ENCODE assay signal across 19 mouse cellular contexts in genomic region chr14:61022383-61022782, GRCm38 (mm10). TPM values are rescaled to one million over a fixed set of nuclear protein-coding genes. Genes with fewer than 3 reads are reported as not detected.
A peak's percentile ranks its signal among the peaks of the same experiment; 100 is the strongest.
DNase-seq lines count a peak whose midpoint lies in the region; ATAC-seq and TF ChIP-seq lines count a peak whose summit lies in the region.
"Had no signal": no experiment of that assay in that cellular context is flagged by ENCODE, and none has a peak within 500 bp of the region (broad histone marks: within the 10 kb centered on the region; RNA-seq: fewer than 3 reads in every experiment).

No protein-coding gene starts in this region.

- no peak overlapping the region for H3K4me2 ChIP-seq in intestine, postnatal 0 days (replicated peaks; ENCODE audit: low read depth)
- H3K4me2 ChIP-seq in intestine, embryonic 16.5 days (ENCODE audit: low read depth, low read length): no peak overlapping the region
- H3K4me2 ChIP-seq in midbrain, postnatal 0 days (ENCODE audit: low read depth, low read length, poor library complexity, severe bottlenecking): no peak overlapping the region
- no peak overlapping the region for H3K4me2 ChIP-seq in midbrain, embryonic 13.5 days (replicated peaks)
- H3K4me2 ChIP-seq: heart, embryonic 13.5 days; hindbrain, embryonic 13.5 days; liver, embryonic 13.5 days; midbrain, embryonic 15.5 days had no signal

- 84% methylated on average over 1 of the region's 1 CpGs for WGBS in intestine, postnatal 0 days
- 75% methylated on average over 1 of the region's 1 CpGs for WGBS in intestine, embryonic 16.5 days
- 77% methylated on average over 1 of the region's 1 CpGs for WGBS in midbrain, postnatal 0 days
- WGBS in midbrain, embryonic 13.5 days: 75% methylated on average over 1 of the region's 1 CpGs

- 0 out of 2 replicates have a peak, but pooled peaks have one; percentile 5 for TF ChIP-seq CTCF in intestine, postnatal 0 days (IDR thresholded peaks at IDR 0.05; ENCODE audit: low read depth)
- peak; percentile 27; the same call in 1 of the 2 replicates for TF ChIP-seq CTCF in midbrain, postnatal 0 days (IDR thresholded peaks at IDR 0.05)
- TF ChIP-seq CTCF in brain, embryonic 14.5 days (IDR thresholded peaks at IDR 0.05; ENCODE audit: borderline replicate concordance, extremely low read depth, insufficient read depth, insufficient read length): peak; percentile 10; the same call in 1 of the 2 replicates

- DNase-seq in adrenal gland, adult (ENCODE audit: inconsistent age in 2 of 2, low spot score in 1 of 2): peak; percentile 74 to 90
- DNase-seq in adrenal gland, adult 18-20 months (ENCODE audit: low spot score in 2 of 2): no peak
- DNase-seq in midbrain, postnatal 0 days (ENCODE audit: low spot score): no peak
- DNase-seq in brain, embryonic 14.5 days (ENCODE audit: low read depth): no peak
- DNase-seq in gastrocnemius, adult 18-20 months (ENCODE audit: low spot score): no peak
- DNase-seq: cerebellum, postnatal 25 days; gastrocnemius, postnatal 36 days; kidney, adult 2 months; kidney, postnatal 4 days; liver, embryonic 13.5 days; right cerebral cortex, postnatal 4 days had no signal

- H3K27me3 ChIP-seq in intestine, postnatal 0 days (replicated peaks; ENCODE audit: control insufficient read depth, insufficient read depth, low read length): no peaks in the 10 kb centered on the region
- no peaks in the 10 kb centered on the region for H3K27me3 ChIP-seq in intestine, embryonic 16.5 days (replicated peaks; ENCODE audit: control insufficient read depth, insufficient read depth, low read length)
- no peaks in the 10 kb centered on the region for H3K27me3 ChIP-seq in midbrain, postnatal 0 days (ENCODE audit: insufficient read depth, low read length)
- H3K27me3 ChIP-seq in midbrain, embryonic 13.5 days: no peaks in the 10 kb centered on the region
- H3K27me3 ChIP-seq: CH12.LX; heart, embryonic 13.5 days; hindbrain, embryonic 13.5 days; liver, embryonic 13.5 days; midbrain, embryonic 15.5 days had no signal

- H3K36me3 ChIP-seq in intestine, postnatal 0 days (ENCODE audit: control insufficient read depth, insufficient read depth): no peaks in the 10 kb centered on the region
- H3K36me3 ChIP-seq in intestine, embryonic 16.5 days (ENCODE audit: control insufficient read depth, insufficient read depth, low read length): no peaks in the 10 kb centered on the region
- no peaks in the 10 kb centered on the region for H3K36me3 ChIP-seq in midbrain, postnatal 0 days (ENCODE audit: insufficient read depth, low read length)
- peaks cover 9% of the 10 kb centered on the region; the same call in 1 of the 2 replicates for H3K36me3 ChIP-seq in midbrain, embryonic 13.5 days
- H3K36me3 ChIP-seq: hindbrain, embryonic 13.5 days; liver, embryonic 13.5 days; midbrain, embryonic 15.5 days had no signal

- ATAC-seq in intestine, postnatal 0 days: no peak
- no peak for ATAC-seq in intestine, embryonic 16.5 days
- no peak for ATAC-seq in midbrain, postnatal 0 days (ENCODE audit: low FRiP score)
- ATAC-seq in midbrain, embryonic 13.5 days: no peak
- ATAC-seq: midbrain, embryonic 15.5 days; Patski had no signal

- no peak overlapping the region for H3K9ac ChIP-seq in intestine, postnatal 0 days (ENCODE audit: low read depth, low read length)
- H3K9ac ChIP-seq in intestine, embryonic 16.5 days (ENCODE audit: low read depth, low read length): no peak overlapping the region
- H3K9ac ChIP-seq in midbrain, postnatal 0 days (replicated peaks; ENCODE audit: low read length, poor library complexity, severe bottlenecking): no peak overlapping the region
- H3K9ac ChIP-seq in midbrain, embryonic 13.5 days (replicated peaks): no peak overlapping the region
- H3K9ac ChIP-seq: heart, embryonic 13.5 days; hindbrain, embryonic 13.5 days; liver, embryonic 13.5 days; midbrain, embryonic 15.5 days had no signal

- H3K9me3 ChIP-seq in intestine, postnatal 0 days (ENCODE audit: control insufficient read depth): no peaks in the 10 kb centered on the region
- H3K9me3 ChIP-seq in intestine, embryonic 16.5 days (ENCODE audit: control insufficient read depth, low read length): no peaks in the 10 kb centered on the region
- H3K9me3 ChIP-seq in midbrain, postnatal 0 days (ENCODE audit: low read length): no peaks in the 10 kb centered on the region
- H3K9me3 ChIP-seq in midbrain, embryonic 13.5 days: no peaks in the 10 kb centered on the region
- H3K9me3 ChIP-seq: heart, embryonic 13.5 days; hindbrain, embryonic 13.5 days; liver, embryonic 13.5 days; midbrain, embryonic 15.5 days had no signal

- H3K4me3 ChIP-seq in intestine, postnatal 0 days (ENCODE audit: low read depth, low read length): no peak overlapping the region
- H3K4me3 ChIP-seq in intestine, embryonic 16.5 days (ENCODE audit: low read length): no peak overlapping the region
- no peak overlapping the region for H3K4me3 ChIP-seq in midbrain, postnatal 0 days (ENCODE audit: low read depth, low read length)
- no peak overlapping the region for H3K4me3 ChIP-seq in midbrain, embryonic 13.5 days (replicated peaks)
- H3K4me3 ChIP-seq: heart, embryonic 13.5 days; hindbrain, embryonic 13.5 days; liver, embryonic 13.5 days; midbrain, embryonic 15.5 days had no signal

- TF ChIP-seq POLR2A in brain, embryonic 14.5 days (IDR thresholded peaks at IDR 0.05; ENCODE audit: borderline replicate concordance, extremely low read depth, insufficient read depth, insufficient read length, poor library complexity, severe bottlenecking): no peak

- H3K4me1 ChIP-seq in intestine, postnatal 0 days (replicated peaks; ENCODE audit: control insufficient read depth, insufficient read depth, low read length): no peaks in the 10 kb centered on the region
- no peaks in the 10 kb centered on the region for H3K4me1 ChIP-seq in intestine, embryonic 16.5 days (ENCODE audit: control insufficient read depth, insufficient read depth, low read length)
- H3K4me1 ChIP-seq in midbrain, postnatal 0 days (ENCODE audit: insufficient read depth, low read length): no peaks in the 10 kb centered on the region
- H3K4me1 ChIP-seq in midbrain, embryonic 13.5 days (replicated peaks): peaks cover 16% of the 10 kb centered on the region
- H3K4me1 ChIP-seq: hindbrain, embryonic 13.5 days; liver, embryonic 13.5 days had no signal

- no peak overlapping the region for H3K27ac ChIP-seq in intestine, postnatal 0 days (ENCODE audit: low read depth, low read length)
- H3K27ac ChIP-seq in intestine, embryonic 16.5 days (ENCODE audit: low read length): no peak overlapping the region
- no peak overlapping the region for H3K27ac ChIP-seq in midbrain, postnatal 0 days (ENCODE audit: low read depth, low read length)
- H3K27ac ChIP-seq in midbrain, embryonic 13.5 days: no peak overlapping the region
- H3K27ac ChIP-seq: heart, embryonic 13.5 days; hindbrain, embryonic 13.5 days; liver, embryonic 13.5 days; midbrain, embryonic 15.5 days had no signal

RNA-seq across cellular contexts. Expression of gene Tnfrsf19, which starts 23.9 kb away (rescaled TPM):
- 10 to 100 TPM; 13.1 to 49.8 TPM for total RNA-seq in adrenal gland, adult 18-20 months (2021)
- polyA plus RNA-seq in intestine, postnatal 0 days (2015; fragmentation: Nextera tagmentation; extraction: Ambion mirVana): 4.7 and 6.1 TPM in 2 replicates
- 11.4 and 11.5 TPM in 2 replicates for polyA plus RNA-seq in intestine, embryonic 16.5 days (2015; fragmentation: Nextera tagmentation; extraction: Ambion mirVana)
- 42.9 and 50.3 TPM in 2 replicates for total RNA-seq in midbrain, postnatal 0 days (2014; rRNA removed)
- polyA plus RNA-seq in midbrain, postnatal 0 days (2015; fragmentation: Nextera tagmentation; extraction: Ambion mirVana): 29.5 and 32.3 TPM in 2 replicates
- 42.9 and 45.4 TPM in 2 replicates for polyA plus RNA-seq in midbrain, embryonic 13.5 days (2015; fragmentation: Nextera tagmentation; extraction: Ambion mirVana)
- 36.5 and 36.9 TPM in 2 replicates for polyA plus RNA-seq in brain, embryonic 14.5 days (2012; rRNA removed)
- 10 to 100 TPM in 1 of 2 experiments, 1 to 10 TPM in 1; 6.9 to 10.8 TPM for total RNA-seq in gastrocnemius, adult 18-20 months (2021)

Comparison
In these comparisons a context has a peak if more than half of its experiments do, and no peak if none do; other contexts are left out.
1. DNase-seq: peak in adrenal gland, adult (2 of 2); none in adrenal gland, adult 18-20 months (0 of 2), midbrain, postnatal 0 days (single experiment), brain, embryonic 14.5 days (single experiment) and gastrocnemius, adult 18-20 months (single experiment).
2. Peak in every context shown above with its lines, with median percentiles within 50 percentile points of each other: CTCF ChIP-seq.